Mouse (Mus musculus) hindbrain, embryonic 10.5 days (tissue): ENCODE results near the gene Kcnma1. TPM values are rescaled to one million over a fixed set of nuclear protein-coding genes. Genes with fewer than 3 reads are reported as not detected.

ENCODE experiments used
- DNase-seq: peaks from one replicate; pipeline ENCODE4 v3.0.0-alpha.2; 2017; ENCODE audit warnings: low spot score
- H3K27ac ChIP-seq: fragments of 300-500 bp; sonication (generic); 2 replicates; pipeline ENCODE4 v1.5.1; 2016; ENCODE audit warnings: mild to moderate bottlenecking, moderate library complexity
- H3K27me3 ChIP-seq: fragments of 300-500 bp; sonication (generic); 2 replicates; pipeline ENCODE4 v1.6.1; 2016; ENCODE audit warnings: mild to moderate bottlenecking; ENCODE audit not compliant: poor library complexity, insufficient read depth, severe bottlenecking
- H3K36me3 ChIP-seq: fragments of 300-500 bp; sonication (generic); 2 replicates; pipeline ENCODE4 v1.6.1; 2016; ENCODE audit warnings: mild to moderate bottlenecking, moderate library complexity
- H3K4me1 ChIP-seq: fragments of 300-500 bp; sonication (generic); replicated peaks from 2 replicates; pipeline ENCODE4 v1.6.1; 2016; ENCODE audit warnings: mild to moderate bottlenecking
- H3K4me3 ChIP-seq: fragments of 300-500 bp; sonication (generic); 2 replicates; pipeline ENCODE4 v1.5.1; 2016; ENCODE audit warnings: mild to moderate bottlenecking, moderate library complexity
- H3K9me3 ChIP-seq: fragments of 300-500 bp; sonication (generic); 2 replicates; pipeline ENCODE4 v1.6.1; 2016; ENCODE audit warnings: mild to moderate bottlenecking, moderate library complexity
- WGBS: fragments of 180-500 bp; shearing (Covaris S2); methylation state at CpG from one replicate; pipeline ENCODE4 v1.1.7; 2016; 5-methylcytosine and 5-hydroxymethylcytosine counted together
- polyA plus RNA-seq: library from polyadenylated mRNA; unstranded; fragments of >200 nt; fragmentation: Nextera tagmentation; extraction: Ambion mirVana; gene quantifications from 2 replicates; pipeline ENCODE4 v1.2.1, GENCODE M21; 2016

Gene Kcnma1
- polyA plus RNA-seq, 1 experiment from 2014 or later = 1.1 TPM

DNA sequence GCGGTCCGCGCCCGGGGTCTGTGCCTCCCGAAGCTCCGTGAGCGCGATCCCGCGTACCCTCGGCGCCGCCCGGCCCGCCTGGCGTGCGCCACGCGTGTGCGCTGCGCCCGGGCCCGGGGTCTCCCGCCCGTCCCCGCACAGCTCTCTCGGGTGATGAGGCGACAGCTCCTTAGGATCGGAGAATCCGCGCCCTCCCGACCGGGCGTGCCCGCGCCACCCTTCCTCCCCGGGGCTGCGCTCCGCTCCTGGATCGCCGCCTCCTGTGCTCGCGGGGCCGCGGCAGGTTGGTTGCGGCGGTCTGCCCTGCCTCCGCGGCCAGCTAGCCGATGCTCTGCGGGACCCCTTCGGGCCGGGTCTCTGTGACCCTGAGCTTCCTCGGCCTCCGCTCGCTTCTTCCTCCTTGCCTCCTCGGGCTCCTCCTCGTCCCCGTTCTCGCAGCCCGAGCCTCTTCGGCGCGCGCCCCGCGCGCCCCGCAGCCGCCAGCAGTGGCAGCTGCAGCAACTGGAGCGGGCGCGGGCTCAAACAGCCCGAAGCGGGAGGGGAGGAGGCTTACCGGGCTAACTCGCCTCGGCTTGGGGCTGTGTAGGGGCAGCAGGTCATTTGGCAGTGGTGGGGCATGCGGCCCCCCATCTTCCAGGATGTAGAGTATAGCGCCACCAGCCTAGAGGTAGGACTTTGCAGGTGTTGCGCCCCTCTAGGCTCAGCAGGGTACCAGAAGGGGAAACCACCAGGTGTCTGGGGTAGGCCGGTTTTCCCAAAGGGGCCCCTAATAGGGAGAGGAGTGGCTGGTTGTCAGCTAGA lies 9.6 kb downstream of the Kcnma1 start:
- peaks cover 15% of the 10 kb centered on the region for H3K4me1 ChIP-seq
- no peaks in the 10 kb centered on the region for H3K36me3 ChIP-seq
- H3K4me3 ChIP-seq = peak overlapping the region; percentile 66
- H3K27me3 ChIP-seq = peaks cover 77% of the 10 kb centered on the region
- WGBS = under 1% methylated on average over 82 of the region's 82 CpGs
- H3K27ac ChIP-seq = peak overlapping the region; percentile 84
- peak; percentile 64 for DNase-seq
- H3K9me3 ChIP-seq = no peaks in the 10 kb centered on the region

DNA sequence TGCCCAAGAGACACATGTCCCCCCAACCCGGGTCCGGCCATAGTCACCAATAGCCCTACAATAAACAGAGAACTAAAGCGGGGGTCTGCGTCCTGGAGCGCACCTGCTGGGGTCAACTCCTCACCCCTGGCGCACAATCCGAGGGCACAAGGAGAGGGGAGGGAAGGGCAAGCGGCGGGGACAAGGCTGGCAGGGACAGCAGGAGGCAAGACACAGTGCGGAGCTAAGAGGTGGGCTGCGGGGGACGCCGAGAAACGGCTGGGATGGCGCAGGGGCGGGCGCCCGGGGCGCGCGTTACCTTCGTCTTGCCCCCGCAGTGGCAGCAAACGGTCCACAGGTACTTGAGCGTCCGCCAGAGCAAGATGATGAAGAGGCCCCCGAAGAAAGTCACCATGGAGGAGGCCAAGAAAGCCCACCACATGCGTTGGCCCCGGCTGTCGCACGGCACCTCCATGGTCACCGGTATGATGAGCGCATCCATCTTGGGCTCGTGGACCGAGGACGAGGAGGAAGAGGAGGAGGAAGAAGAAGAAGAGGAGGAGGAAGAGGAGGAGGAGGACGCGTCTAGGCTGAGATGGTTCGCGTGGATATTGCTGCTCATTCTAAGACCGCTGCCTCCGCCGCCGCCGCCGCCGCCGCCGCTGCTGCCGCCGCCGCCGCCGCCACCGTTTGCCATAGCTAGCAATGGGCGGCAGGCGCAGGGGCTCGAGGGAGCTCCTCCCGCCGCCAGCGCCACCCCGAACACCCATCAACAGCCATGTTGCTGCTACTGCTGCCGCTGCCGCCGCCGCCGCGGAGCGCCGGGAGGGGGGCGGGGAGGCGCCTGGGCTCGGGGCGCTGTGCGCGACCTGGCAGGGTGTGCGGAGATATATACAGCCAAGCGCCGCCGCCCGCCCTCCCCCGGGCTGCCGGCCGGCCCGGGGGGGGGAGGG lies 10.6 kb downstream of the Kcnma1 start:
- Histone ChIP-seq H3K4me3 (peak overlapping the region; percentile 66), H3K9me3 (no peaks in the 10 kb centered on the region), H3K4me1 (peaks cover 15% of the 10 kb centered on the region), H3K36me3 (no peaks in the 10 kb centered on the region), H3K27me3 (peaks cover 77% of the 10 kb centered on the region), H3K27ac (peak overlapping the region; percentile 84)
- DNase-seq = peak; percentile 67
- under 1% methylated on average over 58 of the region's 85 CpGs for WGBS

GRCm38 (mm10) chr14:24002647-24003046 lies 11.6 kb downstream of the Kcnma1 start:
- Histone ChIP-seq H3K27me3 (peaks cover 75% of the 10 kb centered on the region), H3K27ac (no peak overlapping the region), H3K4me3 (no peak overlapping the region), H3K36me3 (no peaks in the 10 kb centered on the region), H3K9me3 (no peaks in the 10 kb centered on the region), H3K4me1 (peaks cover 15% of the 10 kb centered on the region)
- 50% methylated on average over 5 of the region's 5 CpGs for WGBS
- no peak for DNase-seq

DNA sequence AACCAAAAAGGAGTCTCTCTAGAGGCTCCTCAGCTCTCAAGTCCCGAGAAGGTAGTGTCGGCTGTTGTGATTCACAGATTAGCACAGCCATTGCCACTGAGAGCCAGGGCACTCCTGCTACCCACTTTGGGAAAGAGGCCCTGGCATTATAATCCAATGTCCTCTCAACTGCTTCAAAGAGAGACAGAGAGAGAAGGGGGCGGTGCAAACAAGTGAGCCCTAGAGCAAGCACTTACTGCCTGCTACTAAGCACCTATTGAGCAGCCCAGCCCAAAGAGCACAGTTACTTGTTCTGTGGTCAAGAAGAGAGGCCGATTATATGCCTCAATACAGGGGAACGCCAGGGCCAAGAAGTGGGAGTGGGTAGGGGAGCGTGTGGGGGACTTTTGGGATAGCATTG lies 16.4 kb downstream of the Kcnma1 start:
- H3K27me3 ChIP-seq = peaks cover 27% of the 10 kb centered on the region
- no peak overlapping the region for H3K4me3 ChIP-seq
- whole genome bisulfite sequencing = 81% methylated on average over 6 of the region's 6 CpGs
- no peak overlapping the region for H3K27ac ChIP-seq
- H3K9me3 ChIP-seq = no peaks in the 10 kb centered on the region
- no peaks in the 10 kb centered on the region for H3K36me3 ChIP-seq
- no peaks in the 10 kb centered on the region for H3K4me1 ChIP-seq
- DNase-seq = no peak

- no peak for DNase-seq
Measured at GRCm38 (mm10) chr14:23995831-23996230, 18.5 kb downstream of the Kcnma1 start.

GRCm38 (mm10) chr14:23990871-23991270 lies 23.4 kb downstream of the Kcnma1 start:
- Histone ChIP-seq H3K4me3 (no peak overlapping the region), H3K27me3 (no peaks in the 10 kb centered on the region), H3K27ac (no peak overlapping the region), H3K4me1 (no peaks in the 10 kb centered on the region), H3K9me3 (no peaks in the 10 kb centered on the region), H3K36me3 (no peaks in the 10 kb centered on the region)
- WGBS = 91% methylated on average over 7 of the region's 7 CpGs
- no peak for DNase-seq

More at GRCm38 (mm10) chr14:23995831-23996230, 18.5 kb downstream of the Kcnma1 start:
- H3K4me1 ChIP-seq = no peaks in the 10 kb centered on the region
- no peak overlapping the region for H3K4me3 ChIP-seq
- peaks cover 8% of the 10 kb centered on the region for H3K27me3 ChIP-seq
- H3K9me3 ChIP-seq = no peaks in the 10 kb centered on the region
- WGBS = 88% methylated on average over 3 of the region's 3 CpGs
- no peak overlapping the region for H3K27ac ChIP-seq
- no peaks in the 10 kb centered on the region for H3K36me3 ChIP-seq

GRCm38 (mm10) chr14:23989696-23990095 lies 24.6 kb downstream of the Kcnma1 start:
- H3K9me3 ChIP-seq = no peaks in the 10 kb centered on the region
- 87% methylated on average over 11 of the region's 11 CpGs for WGBS
- no peaks in the 10 kb centered on the region for H3K27me3 ChIP-seq
- no peak overlapping the region for H3K27ac ChIP-seq
- DNase-seq = no peak
- H3K36me3 ChIP-seq = no peaks in the 10 kb centered on the region
- no peak overlapping the region for H3K4me3 ChIP-seq
- H3K4me1 ChIP-seq = no peaks in the 10 kb centered on the region

DNA sequence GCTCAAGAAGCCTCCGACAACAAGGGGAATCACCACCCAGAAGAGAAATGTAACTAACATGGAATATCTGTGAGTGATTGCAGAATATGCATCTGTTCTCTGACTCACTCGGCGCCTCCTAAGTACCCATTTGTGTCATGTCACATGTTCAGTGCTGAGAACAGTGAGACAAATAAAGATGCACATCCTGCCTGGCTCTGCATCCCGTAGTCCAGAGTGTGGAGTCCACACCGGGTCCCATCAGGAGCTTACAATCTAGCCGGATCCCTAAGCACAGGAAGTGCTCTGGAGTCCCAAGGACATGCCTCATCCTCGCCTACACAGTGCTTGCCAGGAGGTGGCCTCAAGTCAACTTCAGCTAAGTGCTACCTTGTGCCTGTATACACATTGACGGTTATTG lies 32.1 kb downstream of the Kcnma1 start:
- H3K4me1 ChIP-seq = no peaks in the 10 kb centered on the region
- no peaks in the 10 kb centered on the region for H3K36me3 ChIP-seq
- H3K4me3 ChIP-seq = no peak overlapping the region
- no peak for DNase-seq
- no peaks in the 10 kb centered on the region for H3K9me3 ChIP-seq
- no peaks in the 10 kb centered on the region for H3K27me3 ChIP-seq
- H3K27ac ChIP-seq = no peak overlapping the region
- 86% methylated on average over 8 of the region's 8 CpGs for WGBS

DNA sequence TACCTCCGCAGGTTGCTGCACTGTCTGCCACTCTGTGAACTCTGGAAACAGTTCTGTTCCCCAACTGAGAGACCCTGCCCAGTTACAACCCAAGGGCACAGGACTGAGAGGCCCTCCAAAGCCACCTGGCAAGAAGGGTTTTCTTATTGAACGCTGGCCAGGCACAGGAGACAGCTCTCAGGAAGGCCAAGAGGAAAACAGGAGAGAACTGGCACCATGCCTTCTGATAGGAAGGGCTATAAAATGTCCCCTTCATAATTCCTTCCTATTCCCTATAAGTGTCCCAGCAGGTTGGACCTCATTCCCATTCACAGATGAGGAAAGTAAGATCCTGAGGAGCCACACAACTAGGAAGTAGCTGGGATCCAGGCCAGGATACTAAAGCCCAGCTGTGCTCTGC lies 39.6 kb downstream of the Kcnma1 start:
- Histone ChIP-seq H3K27me3 (no peaks in the 10 kb centered on the region), H3K4me3 (no peak overlapping the region)
- WGBS = 87% methylated on average over 2 of the region's 2 CpGs

GRCm38 (mm10) chr14:23966471-23966870 lies 47.8 kb downstream of the Kcnma1 start:
- Histone ChIP-seq H3K9me3 (no peaks in the 10 kb centered on the region), H3K27ac (no peak overlapping the region), H3K36me3 (no peaks in the 10 kb centered on the region), H3K4me1 (no peaks in the 10 kb centered on the region), H3K27me3 (no peaks in the 10 kb centered on the region), H3K4me3 (no peak overlapping the region)
- no peak for DNase-seq
- 87% methylated on average over 8 of the region's 8 CpGs for WGBS

More for the DNA sequence above, 39.6 kb downstream of the Kcnma1 start:
- Histone ChIP-seq H3K9me3 (no peaks in the 10 kb centered on the region), H3K36me3 (no peaks in the 10 kb centered on the region), H3K27ac (no peak overlapping the region), H3K4me1 (no peaks in the 10 kb centered on the region)
- no peak for DNase-seq

DNA sequence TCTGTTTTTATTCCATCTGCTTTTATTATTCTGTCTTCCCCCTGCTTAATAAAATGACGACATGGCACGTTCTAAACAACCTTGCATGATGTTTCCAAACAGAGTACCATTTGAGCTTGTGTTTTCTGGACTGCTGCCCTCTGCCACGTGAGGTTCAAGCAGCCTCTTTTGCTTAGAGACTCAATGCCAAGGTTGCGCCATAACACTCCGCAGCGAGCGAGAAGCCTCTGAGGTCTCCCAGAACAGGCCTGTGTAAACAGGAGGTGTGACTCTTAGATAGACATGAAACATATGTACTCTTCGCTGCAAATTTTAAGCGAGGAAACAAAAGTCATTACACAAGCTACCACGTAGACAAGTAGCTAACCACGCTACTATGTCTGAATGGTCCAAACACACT lies 55.2 kb downstream of the Kcnma1 start:
- Histone ChIP-seq H3K27ac (no peak overlapping the region), H3K4me3 (no peak overlapping the region), H3K4me1 (no peaks in the 10 kb centered on the region), H3K9me3 (no peaks in the 10 kb centered on the region), H3K36me3 (no peaks in the 10 kb centered on the region), H3K27me3 (no peaks in the 10 kb centered on the region)
- 90% methylated on average over 11 of the region's 11 CpGs for WGBS
- no peak for DNase-seq

- 81% methylated on average over 4 of the region's 4 CpGs for WGBS
- Histone ChIP-seq H3K9me3 (no peaks in the 10 kb centered on the region), H3K27me3 (no peaks in the 10 kb centered on the region), H3K36me3 (no peaks in the 10 kb centered on the region), H3K4me3 (no peak overlapping the region), H3K27ac (no peak overlapping the region), H3K4me1 (no peaks in the 10 kb centered on the region)
- no peak for DNase-seq
Measured at GRCm38 (mm10) chr14:23957270-23957669, 57.0 kb downstream of the Kcnma1 start.

- no peak overlapping the region for H3K27ac ChIP-seq
- WGBS = 77% methylated on average over 2 of the region's 2 CpGs
- DNase-seq = no peak
- no peak overlapping the region for H3K4me3 ChIP-seq
- peaks cover 4% of the 10 kb centered on the region; the same call in 1 of the 2 replicates for H3K4me1 ChIP-seq
- no peaks in the 10 kb centered on the region for H3K27me3 ChIP-seq
- no peaks in the 10 kb centered on the region for H3K9me3 ChIP-seq
- H3K36me3 ChIP-seq = no peaks in the 10 kb centered on the region
Measured at GRCm38 (mm10) chr14:23943876-23944275, 70.4 kb downstream of the Kcnma1 start.
